Mouse (Mus musculus): ENCODE results near the gene Wwc1.
"Not testable (repeated sequence)": the region's sequence is repeated elsewhere in the genome, so short reads cannot be mapped to it uniquely, and the experiment has no call there.

Wwc1 gene

GRCm38 (mm10) chr11:35841738-35842325, 138.5 kb downstream of the Wwc1 start:
- ATAC-seq (ENCODE audit: insufficient number of reproducible peaks, low FRiP score, low TSS enrichment) = no peak

GRCm38 (mm10) chr11:35840806-35841205, 139.5 kb downstream of the Wwc1 start:
- ATAC-seq (ENCODE audit: insufficient number of reproducible peaks, low FRiP score, low TSS enrichment) = not testable (repeated sequence)

GRCm38 (mm10) chr11:35840282-35840681, 140.0 kb downstream of the Wwc1 start:
- no peak for ATAC-seq (ENCODE audit: insufficient number of reproducible peaks, low FRiP score, low TSS enrichment)

- peak; percentile 69 for ATAC-seq (ENCODE audit: insufficient number of reproducible peaks, low FRiP score, low TSS enrichment)
Observed at GRCm38 (mm10) chr11:35838345-35839338, 141.7 kb downstream of the Wwc1 start.

- ATAC-seq (ENCODE audit: insufficient number of reproducible peaks, low FRiP score, low TSS enrichment) = no peak
Observed at GRCm38 (mm10) chr11:35837156-35838126, 142.9 kb downstream of the Wwc1 start.

GRCm38 (mm10) chr11:35834022-35834760, 146.1 kb downstream of the Wwc1 start, which contains the start of gene Rars:
TSS of gene Rars (minus strand) at chr11:35834506.
- ATAC-seq (ENCODE audit: insufficient number of reproducible peaks, low FRiP score, low TSS enrichment) = peak; percentile 93

- no peak for ATAC-seq (ENCODE audit: insufficient number of reproducible peaks, low FRiP score, low TSS enrichment)
Observed at GRCm38 (mm10) chr11:35833270-35833669, 147.1 kb downstream of the Wwc1 start.

GRCm38 (mm10) chr11:35832139-35832538, 148.2 kb downstream of the Wwc1 start:
- no peak for ATAC-seq (ENCODE audit: insufficient number of reproducible peaks, low FRiP score, low TSS enrichment)

GRCm38 (mm10) chr11:35827714-35828113, 152.6 kb downstream of the Wwc1 start:
- ATAC-seq (ENCODE audit: insufficient number of reproducible peaks, low FRiP score, low TSS enrichment) = no peak

- ATAC-seq (ENCODE audit: insufficient number of reproducible peaks, low FRiP score, low TSS enrichment) = no peak
Observed at GRCm38 (mm10) chr11:35816316-35816715, 164.0 kb downstream of the Wwc1 start.

GRCm38 (mm10) chr11:35811458-35811857, 168.9 kb downstream of the Wwc1 start:
- no peak for ATAC-seq (ENCODE audit: insufficient number of reproducible peaks, low FRiP score, low TSS enrichment)

- no peak for ATAC-seq (ENCODE audit: insufficient number of reproducible peaks, low FRiP score, low TSS enrichment)
Observed at GRCm38 (mm10) chr11:35801332-35801731, 179.0 kb downstream of the Wwc1 start.

- peak; percentile 50 for ATAC-seq (ENCODE audit: insufficient number of reproducible peaks, low FRiP score, low TSS enrichment)
Observed at GRCm38 (mm10) chr11:35798874-35799273, 181.5 kb downstream of the Wwc1 start, which contains the start of gene Fbll1. TSS of gene Fbll1 (minus strand) at chr11:35798884.

- ATAC-seq (ENCODE audit: insufficient number of reproducible peaks, low FRiP score, low TSS enrichment) = peak; percentile 84
Observed at GRCm38 (mm10) chr11:35798495-35798820, 181.9 kb downstream of the Wwc1 start.

- ATAC-seq (ENCODE audit: insufficient number of reproducible peaks, low FRiP score, low TSS enrichment) = peak; percentile 37
Observed at GRCm38 (mm10) chr11:35797751-35798494, 182.4 kb downstream of the Wwc1 start.

GRCm38 (mm10) chr11:35792800-35793199, 187.5 kb downstream of the Wwc1 start:
- ATAC-seq (ENCODE audit: insufficient number of reproducible peaks, low FRiP score, low TSS enrichment) = not testable (repeated sequence)

GRCm38 (mm10) chr11:35788443-35788842, 191.9 kb downstream of the Wwc1 start:
- no peak for ATAC-seq (ENCODE audit: insufficient number of reproducible peaks, low FRiP score, low TSS enrichment)

Data from cerebellum, adult (tissue).